Mouse (Mus musculus): ENCODE measurements around the gene Cgnl1. TPM values are rescaled to one million over a fixed set of nuclear protein-coding genes. Genes with fewer than 3 reads are reported as not detected.
A peak's percentile ranks its signal among the peaks of the same experiment; 100 is the strongest.
"Not testable (repeated sequence)": the region's sequence is repeated elsewhere in the genome, so short reads cannot be mapped to it uniquely, and the experiment has no call there.

The Cgnl1 gene
- total RNA-seq, 4 experiments from 2014 or later: 28.4 to 41.6 (median 30.4) TPM

- DNase-seq (ENCODE audit: low spot score): peak; percentile 52
Measured at GRCm38 (mm10) chr9:71624793-71625495, 146.5 kb downstream of the Cgnl1 start.

GRCm38 (mm10) chr9:71623871-71624569 is 147.4 kb downstream of the Cgnl1 start:
- no peak for DNase-seq (ENCODE audit: low spot score)

- no peak for DNase-seq (ENCODE audit: low spot score)
Measured at GRCm38 (mm10) chr9:71622593-71622992, 148.8 kb downstream of the Cgnl1 start.

GRCm38 (mm10) chr9:71621968-71622367 is 149.4 kb downstream of the Cgnl1 start:
- no peak for DNase-seq (ENCODE audit: low spot score)

- DNase-seq (ENCODE audit: low spot score): not testable (repeated sequence)
Measured at GRCm38 (mm10) chr9:71620116-71620515, 151.3 kb downstream of the Cgnl1 start.

- DNase-seq (ENCODE audit: low spot score): no peak
Measured at GRCm38 (mm10) chr9:71617363-71617762, 154.0 kb downstream of the Cgnl1 start.

GRCm38 (mm10) chr9:71616185-71616584 is 155.2 kb downstream of the Cgnl1 start:
- peak; percentile 84 for DNase-seq (ENCODE audit: low spot score)

- peak; percentile 51 for DNase-seq (ENCODE audit: low spot score)
Measured at GRCm38 (mm10) chr9:71614643-71615042, 156.8 kb downstream of the Cgnl1 start.

GRCm38 (mm10) chr9:71612981-71613380 is 158.4 kb downstream of the Cgnl1 start:
- no peak for DNase-seq (ENCODE audit: low spot score)

- DNase-seq (ENCODE audit: low spot score): no peak
Measured at GRCm38 (mm10) chr9:71611876-71612275, 159.5 kb downstream of the Cgnl1 start.

GRCm38 (mm10) chr9:71609010-71609409 is 162.4 kb downstream of the Cgnl1 start:
- DNase-seq (ENCODE audit: low spot score): no peak

- no peak for DNase-seq (ENCODE audit: low spot score)
Measured at GRCm38 (mm10) chr9:71606296-71607057, 164.9 kb downstream of the Cgnl1 start.

- no peak for DNase-seq (ENCODE audit: low spot score)
Measured at GRCm38 (mm10) chr9:71604914-71605635, 166.3 kb downstream of the Cgnl1 start.

GRCm38 (mm10) chr9:71599861-71600260 is 171.5 kb downstream of the Cgnl1 start:
- DNase-seq (ENCODE audit: low spot score): no peak

- DNase-seq (ENCODE audit: low spot score): peak; percentile 50
Measured at GRCm38 (mm10) chr9:71596888-71597287, 174.5 kb downstream of the Cgnl1 start.

GRCm38 (mm10) chr9:71592577-71593285 is 178.7 kb downstream of the Cgnl1 start:
- no peak for DNase-seq (ENCODE audit: low spot score)

GRCm38 (mm10) chr9:71591938-71592548 is 179.4 kb downstream of the Cgnl1 start, which contains the start of gene Myzap:
Gene Myzap, minus strand, starts transcription at chr9:71592360.
- peak; percentile 95 for DNase-seq (ENCODE audit: low spot score)

- no peak for DNase-seq (ENCODE audit: low spot score)
Measured at GRCm38 (mm10) chr9:71591106-71591505, 180.3 kb downstream of the Cgnl1 start.

- DNase-seq (ENCODE audit: low spot score): peak; percentile 53
Measured at GRCm38 (mm10) chr9:71589771-71590170, 181.6 kb downstream of the Cgnl1 start.

- peak; percentile 64 for DNase-seq (ENCODE audit: low spot score)
Measured at GRCm38 (mm10) chr9:71588930-71589592, 182.3 kb downstream of the Cgnl1 start.

Data from heart, adult 8-10 months (tissue).